Mouse (Mus musculus): ENCODE results near the gene Creg1. TPM values are rescaled to one million over a fixed set of nuclear protein-coding genes. Genes with fewer than 3 reads are reported as not detected.

The Creg1 gene
- polyA plus RNA-seq, 1 experiment from 2014 or later: 90.6 TPM

DNA sequence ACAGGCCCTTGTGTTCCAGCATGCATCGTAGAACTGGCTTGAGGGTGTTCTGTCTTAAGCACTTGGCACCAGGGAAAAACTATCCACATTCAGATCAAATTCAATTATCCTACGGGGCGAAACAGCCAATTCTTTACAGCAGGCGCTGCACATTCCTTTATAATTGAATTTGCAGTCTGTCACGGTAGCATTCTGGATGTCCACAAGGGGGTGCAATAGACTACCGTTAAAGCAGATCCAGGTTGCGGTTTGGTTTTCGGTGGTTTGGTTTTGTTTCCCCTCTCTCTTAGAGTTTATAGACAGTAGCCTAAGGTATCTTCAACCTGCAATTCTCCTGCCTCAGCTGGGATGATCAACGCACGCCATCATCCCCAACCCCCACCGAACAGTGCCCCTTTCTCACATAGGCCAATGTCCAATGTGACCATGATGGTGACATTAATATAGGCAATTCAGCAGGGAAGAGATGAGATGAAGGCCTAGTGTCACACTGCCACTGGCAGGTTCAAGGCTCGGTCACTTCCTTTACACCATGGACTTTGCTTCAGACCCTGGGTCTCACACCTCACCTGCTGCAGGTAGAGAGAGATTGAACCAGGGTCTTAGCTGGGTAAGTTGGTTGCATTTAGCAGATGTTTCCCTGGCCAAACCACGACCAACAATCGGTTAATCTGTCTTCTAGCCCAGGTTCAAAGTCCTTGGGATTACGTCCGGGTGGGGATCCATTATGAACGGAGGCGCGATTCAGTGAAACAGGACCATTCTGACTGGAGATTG is 12.2 kb downstream of the Creg1 start:
- H3K4me2 ChIP-seq (ENCODE audit: low read depth, low read length): peak overlapping the region; percentile 33; the same call in 1 of the 2 replicates
- H3K4me3 ChIP-seq (replicated peaks; ENCODE audit: low read length): no peak overlapping the region
- no peak overlapping the region for H3K27ac ChIP-seq (ENCODE audit: low read length)
- 50% methylated on average over 19 of the region's 19 CpGs for WGBS
- H3K27me3 ChIP-seq (ENCODE audit: control insufficient read depth, insufficient read depth, low read length): no peaks in the 10 kb centered on the region
- no peak for ATAC-seq (ENCODE audit: insufficient read depth, low FRiP score)
- H3K36me3 ChIP-seq (ENCODE audit: control insufficient read depth, insufficient read depth, low read length): no peaks in the 10 kb centered on the region
- no peak overlapping the region for H3K9ac ChIP-seq (ENCODE audit: low read length)
- no peaks in the 10 kb centered on the region for H3K4me1 ChIP-seq (ENCODE audit: control insufficient read depth, insufficient read depth, low read length)
- no peaks in the 10 kb centered on the region for H3K9me3 ChIP-seq (replicated peaks; ENCODE audit: control insufficient read depth, low read length)

DNA sequence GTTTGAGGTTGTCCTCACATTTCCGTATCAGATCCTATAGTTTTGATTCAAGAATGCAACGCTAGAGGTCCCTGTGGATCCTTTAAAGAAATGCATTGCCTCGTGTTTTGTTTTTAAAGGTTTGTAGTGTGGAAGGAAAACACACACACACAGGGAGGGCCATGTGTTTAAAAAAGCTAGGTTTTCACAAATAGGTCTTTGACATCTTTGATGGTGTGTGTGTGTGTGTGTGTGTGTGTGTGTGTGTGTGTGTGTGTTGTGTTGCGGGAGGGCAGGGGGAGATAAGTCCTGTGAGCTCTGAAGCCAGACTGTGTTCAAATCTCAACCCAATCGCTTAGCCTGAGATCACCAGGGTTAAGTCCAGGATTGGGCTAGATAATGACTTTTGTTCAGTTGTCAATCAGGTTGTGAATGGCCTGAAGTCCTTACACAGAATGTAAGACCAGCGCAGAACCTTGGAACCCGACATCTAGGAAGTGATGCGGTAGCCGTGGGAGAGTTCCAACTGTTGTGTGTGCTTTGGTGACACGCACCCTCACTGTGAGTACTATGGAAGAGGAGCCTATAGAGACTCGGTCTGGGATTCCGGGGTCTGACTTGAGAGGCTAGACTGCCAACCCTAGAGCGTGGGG is 16.5 kb downstream of the Creg1 start:
- no peaks in the 10 kb centered on the region for H3K9me3 ChIP-seq (replicated peaks; ENCODE audit: control insufficient read depth, low read length)
- H3K4me3 ChIP-seq (replicated peaks; ENCODE audit: low read length): peak overlapping the region; percentile 39
- no peak overlapping the region for H3K27ac ChIP-seq (ENCODE audit: low read length)
- WGBS: 4% methylated on average over 13 of the region's 13 CpGs
- peak; percentile 59; the same call in 1 of the 2 replicates for ATAC-seq (ENCODE audit: insufficient read depth, low FRiP score)
- peaks cover 4% of the 10 kb centered on the region; the same call in 1 of the 2 replicates for H3K4me1 ChIP-seq (ENCODE audit: control insufficient read depth, insufficient read depth, low read length)
- H3K27me3 ChIP-seq (ENCODE audit: control insufficient read depth, insufficient read depth, low read length): no peaks in the 10 kb centered on the region
- peak overlapping the region; percentile 64 for H3K4me2 ChIP-seq (ENCODE audit: low read depth, low read length)
- H3K9ac ChIP-seq (ENCODE audit: low read length): peak overlapping the region; percentile 51
- H3K36me3 ChIP-seq (ENCODE audit: control insufficient read depth, insufficient read depth, low read length): no peaks in the 10 kb centered on the region

DNA sequence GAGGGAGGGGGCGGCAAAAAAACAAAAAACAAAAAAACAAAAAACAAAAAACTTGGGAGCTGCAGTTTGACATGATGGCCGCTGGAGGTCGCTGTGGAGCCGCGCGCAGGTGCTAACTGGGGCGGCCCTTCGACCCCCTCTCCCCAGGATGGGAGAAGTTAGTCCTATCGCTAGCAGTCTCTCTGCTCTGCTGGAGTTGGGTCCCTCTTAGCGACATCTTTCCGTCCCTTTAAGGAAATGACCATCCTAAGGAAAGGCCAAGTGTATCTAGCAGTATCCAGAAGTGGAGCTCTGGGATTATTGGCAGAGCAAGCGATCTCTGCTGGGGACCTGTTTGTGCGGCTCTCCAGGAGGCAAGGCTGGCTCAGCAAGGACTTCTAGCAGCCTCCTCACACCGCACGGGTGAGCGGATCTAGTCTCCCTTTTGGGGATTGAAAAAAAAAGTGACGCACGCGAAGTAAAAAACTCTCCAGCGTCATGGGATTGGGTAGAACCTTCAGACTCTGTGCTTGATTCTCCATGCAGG is 17.1 kb downstream of the Creg1 start:
- Histone ChIP-seq H3K4me3 (replicated peaks; ENCODE audit: low read length) (peak overlapping the region; percentile 39), H3K4me2 (ENCODE audit: low read depth, low read length) (peak overlapping the region; percentile 64), H3K27ac (ENCODE audit: low read length) (no peak overlapping the region), H3K36me3 (ENCODE audit: control insufficient read depth, insufficient read depth, low read length) (no peaks in the 10 kb centered on the region), H3K4me1 (ENCODE audit: control insufficient read depth, insufficient read depth, low read length) (peaks cover 4% of the 10 kb centered on the region; the same call in 1 of the 2 replicates), H3K9me3 (replicated peaks; ENCODE audit: control insufficient read depth, low read length) (no peaks in the 10 kb centered on the region), H3K27me3 (ENCODE audit: control insufficient read depth, insufficient read depth, low read length) (no peaks in the 10 kb centered on the region), H3K9ac (ENCODE audit: low read length) (peak overlapping the region; percentile 51)
- 7% methylated on average over 20 of the region's 20 CpGs for WGBS
- peak; percentile 60; the same call in 1 of the 2 replicates for ATAC-seq (ENCODE audit: insufficient read depth, low FRiP score)

DNA sequence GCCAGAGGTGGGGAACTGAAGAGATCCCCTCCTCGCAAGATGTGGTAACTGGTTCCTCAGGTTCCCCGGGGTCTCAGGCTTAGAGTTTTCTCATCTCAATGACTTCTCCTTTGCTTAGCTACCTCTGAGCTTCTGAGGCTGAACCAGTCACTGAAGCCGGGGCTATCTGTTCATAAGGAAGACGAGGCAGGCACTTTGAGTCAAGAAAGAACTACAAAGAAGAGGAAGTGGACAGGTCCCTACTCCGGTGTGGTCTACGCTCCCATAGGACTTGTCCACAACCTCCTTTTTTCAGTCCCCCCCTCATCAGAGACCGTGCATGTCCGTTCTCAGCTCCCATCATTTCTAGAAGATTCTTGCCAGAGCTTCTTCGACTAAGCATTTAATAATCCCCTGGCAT is 17.9 kb downstream of the Creg1 start:
- 78% methylated on average over 9 of the region's 9 CpGs for WGBS
- Histone ChIP-seq H3K27ac (ENCODE audit: low read length) (no peak overlapping the region), H3K36me3 (ENCODE audit: control insufficient read depth, insufficient read depth, low read length) (no peaks in the 10 kb centered on the region), H3K4me2 (ENCODE audit: low read depth, low read length) (no peak overlapping the region), H3K9me3 (replicated peaks; ENCODE audit: control insufficient read depth, low read length) (no peaks in the 10 kb centered on the region), H3K4me3 (replicated peaks; ENCODE audit: low read length) (no peak overlapping the region), H3K27me3 (ENCODE audit: control insufficient read depth, insufficient read depth, low read length) (no peaks in the 10 kb centered on the region), H3K4me1 (ENCODE audit: control insufficient read depth, insufficient read depth, low read length) (peaks cover 4% of the 10 kb centered on the region; the same call in 1 of the 2 replicates), H3K9ac (ENCODE audit: low read length) (no peak overlapping the region)
- ATAC-seq (ENCODE audit: insufficient read depth, low FRiP score): no peak

DNA sequence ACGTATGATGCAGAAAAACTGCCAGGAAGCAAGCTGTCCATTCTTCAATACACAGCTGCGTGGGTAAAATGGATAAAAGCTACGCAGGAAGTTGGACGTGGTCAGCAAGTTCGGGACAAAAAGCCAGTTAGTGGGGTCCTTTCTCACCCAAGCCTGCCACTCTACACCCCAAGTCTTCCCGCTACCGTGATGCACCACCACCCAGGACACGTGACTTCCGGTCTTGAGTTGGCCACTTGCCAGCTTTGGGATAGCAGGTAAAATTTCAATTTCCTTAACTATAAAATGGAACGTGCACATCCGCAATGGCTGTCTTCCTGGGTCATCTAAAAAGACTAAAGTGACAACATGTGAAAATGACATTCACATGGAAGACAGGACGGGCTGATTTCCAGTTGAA is 18.4 kb downstream of the Creg1 start:
- Histone ChIP-seq H3K9ac (ENCODE audit: low read length) (no peak overlapping the region), H3K4me3 (replicated peaks; ENCODE audit: low read length) (no peak overlapping the region), H3K27ac (ENCODE audit: low read length) (no peak overlapping the region), H3K27me3 (ENCODE audit: control insufficient read depth, insufficient read depth, low read length) (no peaks in the 10 kb centered on the region), H3K4me2 (ENCODE audit: low read depth, low read length) (no peak overlapping the region), H3K36me3 (ENCODE audit: control insufficient read depth, insufficient read depth, low read length) (no peaks in the 10 kb centered on the region), H3K4me1 (ENCODE audit: control insufficient read depth, insufficient read depth, low read length) (peaks cover 4% of the 10 kb centered on the region; the same call in 1 of the 2 replicates), H3K9me3 (replicated peaks; ENCODE audit: control insufficient read depth, low read length) (no peaks in the 10 kb centered on the region)
- ATAC-seq (ENCODE audit: insufficient read depth, low FRiP score): no peak
- 85% methylated on average over 12 of the region's 12 CpGs for WGBS

DNA sequence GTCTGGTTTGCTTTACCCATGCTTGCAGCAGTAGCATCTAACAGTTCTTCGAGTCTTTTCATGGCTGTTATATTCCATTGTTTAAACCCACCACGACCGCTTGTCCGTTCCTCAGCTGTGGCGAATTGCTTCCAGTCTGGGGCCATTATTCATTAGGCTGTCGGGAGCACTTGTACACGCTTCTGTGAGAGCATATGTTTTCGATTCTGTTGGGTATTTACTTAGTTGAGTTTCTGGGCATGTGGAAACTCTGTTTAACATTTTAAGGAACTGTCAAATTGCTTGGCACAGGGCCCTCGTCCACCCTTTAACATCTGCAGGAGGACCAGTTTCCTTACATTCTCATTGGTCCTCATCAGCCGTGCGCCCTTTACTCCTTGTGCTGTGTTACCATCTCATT is 22.8 kb downstream of the Creg1 start:
- 28% methylated on average over 11 of the region's 11 CpGs for WGBS
- Histone ChIP-seq H3K9ac (ENCODE audit: low read length) (no peak overlapping the region), H3K36me3 (ENCODE audit: control insufficient read depth, insufficient read depth, low read length) (no peaks in the 10 kb centered on the region), H3K27ac (ENCODE audit: low read length) (no peak overlapping the region), H3K4me1 (ENCODE audit: control insufficient read depth, insufficient read depth, low read length) (no peaks in the 10 kb centered on the region), H3K9me3 (replicated peaks; ENCODE audit: control insufficient read depth, low read length) (no peaks in the 10 kb centered on the region), H3K4me2 (ENCODE audit: low read depth, low read length) (no peak overlapping the region), H3K4me3 (replicated peaks; ENCODE audit: low read length) (no peak overlapping the region), H3K27me3 (ENCODE audit: control insufficient read depth, insufficient read depth, low read length) (no peaks in the 10 kb centered on the region)
- ATAC-seq (ENCODE audit: insufficient read depth, low FRiP score): no peak

DNA sequence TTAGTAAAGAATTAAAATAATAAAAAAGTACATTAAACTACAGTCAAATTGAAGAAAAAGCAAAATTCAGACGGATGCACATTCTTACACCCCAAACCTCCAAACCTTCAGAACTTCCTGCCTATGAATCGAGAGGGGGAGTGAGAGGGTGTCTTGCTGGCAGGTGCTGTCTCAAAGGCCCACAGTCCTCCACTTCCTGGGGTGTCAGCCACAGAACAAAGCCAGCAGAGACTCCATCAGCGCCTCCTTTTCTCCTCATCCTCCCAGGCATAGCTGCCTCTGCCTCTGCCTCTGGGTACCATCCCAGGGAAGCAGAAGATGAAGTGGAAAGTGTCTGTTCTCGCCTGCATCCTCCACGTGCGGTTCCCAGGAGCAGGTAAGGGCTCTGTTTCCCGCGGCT is 25.0 kb downstream of the Creg1 start, which contains the start of gene Cd247:
TSS of gene Cd247 (plus strand) at position 171 of the 400 bp plus-strand sequence.
- 76% methylated on average over 8 of the region's 8 CpGs for WGBS
- ATAC-seq (ENCODE audit: insufficient read depth, low FRiP score): no peak
- no peaks in the 10 kb centered on the region for H3K36me3 ChIP-seq (ENCODE audit: control insufficient read depth, insufficient read depth, low read length)

DNA sequence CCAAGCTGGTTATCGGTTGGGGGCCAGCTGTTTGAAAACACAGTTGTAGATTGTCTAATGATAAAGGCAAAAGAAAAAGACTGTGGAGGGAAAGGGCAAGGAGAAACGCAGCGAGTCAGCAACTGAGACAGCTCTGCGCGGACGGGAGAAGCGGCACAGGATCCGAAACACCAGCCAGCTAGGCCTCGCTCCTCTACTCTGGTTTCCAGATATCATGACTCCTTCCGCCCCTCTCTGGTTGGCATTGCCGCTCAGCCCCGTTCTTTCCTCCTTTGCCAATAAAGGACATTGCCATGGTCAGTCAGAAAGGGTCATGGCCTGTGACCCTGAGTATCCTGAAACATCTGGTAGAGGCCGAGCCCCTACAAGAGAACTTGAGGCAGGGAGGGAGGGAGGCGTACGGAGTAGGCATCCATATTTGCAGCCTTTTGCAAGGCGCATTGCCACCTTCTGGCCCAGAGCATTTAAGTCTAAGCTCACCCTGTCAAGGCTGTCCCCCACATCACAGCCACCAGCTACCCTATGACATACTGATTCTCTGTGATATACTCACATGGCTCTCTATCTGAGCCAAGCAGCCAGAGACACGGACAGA is 25.6 kb downstream of the Creg1 start:
- Histone ChIP-seq H3K9me3 (replicated peaks; ENCODE audit: control insufficient read depth, low read length) (no peaks in the 10 kb centered on the region), H3K9ac (ENCODE audit: low read length) (no peak overlapping the region), H3K36me3 (ENCODE audit: control insufficient read depth, insufficient read depth, low read length) (no peaks in the 10 kb centered on the region), H3K4me3 (replicated peaks; ENCODE audit: low read length) (no peak overlapping the region), H3K27ac (ENCODE audit: low read length) (no peak overlapping the region), H3K4me2 (ENCODE audit: low read depth, low read length) (no peak overlapping the region), H3K4me1 (ENCODE audit: control insufficient read depth, insufficient read depth, low read length) (no peaks in the 10 kb centered on the region), H3K27me3 (ENCODE audit: control insufficient read depth, insufficient read depth, low read length) (no peaks in the 10 kb centered on the region)
- ATAC-seq (ENCODE audit: insufficient read depth, low FRiP score): no peak
- 89% methylated on average over 17 of the region's 17 CpGs for WGBS

More for the DNA sequence above, 25.0 kb downstream of the Creg1 start, which contains the start of gene Cd247:
- no peak within 1 kb of the TSS for H3K27ac ChIP-seq (ENCODE audit: low read length)
- no peak within 1 kb of the TSS for H3K4me3 ChIP-seq (replicated peaks; ENCODE audit: low read length)
- no peak within 1 kb of the TSS for H3K9ac ChIP-seq (ENCODE audit: low read length)
- no peaks in the 10 kb centered on the region for H3K9me3 ChIP-seq (replicated peaks; ENCODE audit: control insufficient read depth, low read length)
- no peak within 1 kb of the TSS for H3K4me2 ChIP-seq (ENCODE audit: low read depth, low read length)
- no peaks in the 10 kb centered on the region for H3K27me3 ChIP-seq (ENCODE audit: control insufficient read depth, insufficient read depth, low read length)
- H3K4me1 ChIP-seq (ENCODE audit: control insufficient read depth, insufficient read depth, low read length): no peaks in the 10 kb centered on the region

DNA sequence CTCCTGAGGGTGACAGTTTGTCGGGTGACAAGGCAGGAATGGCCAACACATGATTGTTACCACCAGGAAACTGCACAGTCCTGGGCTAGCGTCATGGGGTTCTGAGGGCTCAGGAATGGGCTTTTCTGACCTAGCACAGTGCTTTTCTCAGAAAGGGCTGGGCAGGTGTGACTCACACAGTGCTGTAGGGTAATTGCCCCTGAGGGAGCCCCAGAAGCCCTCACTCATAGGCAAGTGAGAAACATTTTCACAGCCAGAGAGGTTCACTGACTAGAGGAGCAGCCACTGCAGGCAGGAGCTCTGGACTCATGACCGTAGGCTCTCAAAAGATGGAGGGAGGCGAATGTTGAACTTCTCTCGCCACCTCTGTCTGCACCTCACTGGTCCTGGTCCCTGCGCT is 26.4 kb downstream of the Creg1 start:
- Histone ChIP-seq H3K27ac (ENCODE audit: low read length) (no peak overlapping the region), H3K4me3 (replicated peaks; ENCODE audit: low read length) (no peak overlapping the region), H3K4me1 (ENCODE audit: control insufficient read depth, insufficient read depth, low read length) (no peaks in the 10 kb centered on the region), H3K27me3 (ENCODE audit: control insufficient read depth, insufficient read depth, low read length) (no peaks in the 10 kb centered on the region), H3K36me3 (ENCODE audit: control insufficient read depth, insufficient read depth, low read length) (no peaks in the 10 kb centered on the region), H3K4me2 (ENCODE audit: low read depth, low read length) (no peak overlapping the region), H3K9me3 (replicated peaks; ENCODE audit: control insufficient read depth, low read length) (no peaks in the 10 kb centered on the region), H3K9ac (ENCODE audit: low read length) (no peak overlapping the region)
- 81% methylated on average over 6 of the region's 6 CpGs for WGBS
- ATAC-seq (ENCODE audit: insufficient read depth, low FRiP score): peak; percentile 66; the same call in 1 of the 2 replicates

Data from stomach, embryonic 16.5 days (tissue).